Mouse (Mus musculus) ES-E14 (cell line): ENCODE measurements around the gene Limk1. TPM values are rescaled to one million over a fixed set of nuclear protein-coding genes. Genes with fewer than 3 reads are reported as not detected.

Experiments used
- DNase-seq: peaks from one replicate; pipeline ENCODE4 v3.0.0-alpha.2; 2013; ENCODE audit warnings: low read depth, low spot score
- H3K27ac ChIP-seq: 2 replicates; pipeline ENCODE4 v1.5.1; 2012; ENCODE audit warnings: low read depth, mild to moderate bottlenecking, low read length, moderate library complexity, mixed read lengths; ENCODE audit not compliant: poor library complexity, insufficient read depth, severe bottlenecking
- H3K36me3 ChIP-seq: 2 replicates; pipeline ENCODE4 v1.6.1; 2012; ENCODE audit warnings: mild to moderate bottlenecking, low read length, moderate library complexity, mixed read lengths; ENCODE audit not compliant: control insufficient read depth, poor library complexity, insufficient read depth, severe bottlenecking
- H3K4me1 ChIP-seq, 2 experiments: fragments of 150-350 bp in 1 of 2; sonication (generic) in 1 of 2; 2 replicates each; pipeline ENCODE4 v1.6.1; 2012; ENCODE audit warnings: low read length in 2 of 2, mild to moderate bottlenecking in 1 of 2, mixed read lengths in 1 of 2; ENCODE audit not compliant: control insufficient read depth in 2 of 2, insufficient read depth in 2 of 2, poor library complexity in 1 of 2
- H3K4me3 ChIP-seq, 2 experiments: fragments of 150-350 bp in 1 of 2; sonication (generic) in 1 of 2; 2 replicates each; pipeline ENCODE4 v1.5.1; 2012; ENCODE audit warnings: low read length in 2 of 2, low read depth in 1 of 2, mild to moderate bottlenecking in 1 of 2, mixed read lengths in 1 of 2; ENCODE audit not compliant: insufficient read depth in 1 of 2, poor library complexity in 1 of 2, severe bottlenecking in 1 of 2
- H3K9ac ChIP-seq: 2 replicates; pipeline ENCODE4 v1.6.1; 2012; ENCODE audit warnings: low read depth, mild to moderate bottlenecking, low read length, mixed read lengths; ENCODE audit not compliant: poor library complexity, insufficient read depth, severe bottlenecking
- H3K9me3 ChIP-seq: fragments of 150-350 bp; sonication (generic); 2 replicates; pipeline ENCODE4 v1.6.1; 2012; ENCODE audit warnings: low read depth, mild to moderate bottlenecking, low read length; ENCODE audit not compliant: control insufficient read depth, insufficient read depth
- CHD2 ChIP-seq: IDR thresholded peaks from 2 replicates; pipeline ENCODE4 v1.6.1; 2014; ENCODE audit warnings: mild to moderate bottlenecking, low read depth, low read length, inconsistent platforms
- HCFC1 ChIP-seq: IDR thresholded peaks from 2 replicates; pipeline ENCODE4 v1.6.1; 2012; ENCODE audit warnings: low read length, inconsistent platforms, borderline replicate concordance; ENCODE audit not compliant: insufficient read depth
- MAFK ChIP-seq: IDR thresholded peaks from 2 replicates; pipeline ENCODE4 v1.6.1; 2014; ENCODE audit warnings: mild to moderate bottlenecking, low read depth, low read length, inconsistent platforms; ENCODE audit not compliant: insufficient read depth
- ZC3H11A ChIP-seq: IDR thresholded peaks from 2 replicates; pipeline ENCODE4 v1.6.1; 2012; ENCODE audit warnings: low read depth, mild to moderate bottlenecking, inconsistent platforms, low read length, borderline replicate concordance
- ZNF384 ChIP-seq: IDR thresholded peaks from 2 replicates; pipeline ENCODE4 v1.6.1; 2012; ENCODE audit warnings: low read depth, low read length, inconsistent platforms
- in situ Hi-C, 2 experiments: fragments of 600-800 bp; cut with MboI; formaldehyde crosslinking; loops; one replicate each; pipeline ENCODE4 v1.15.1; 2025; ENCODE audit warnings: low sequenced_read_pairs in 2 of 2, inconsistent platforms in 1 of 2; ENCODE audit not compliant: unreplicated experiment in 2 of 2
- total RNA-seq: library from RNA; depleted of rRNA; stranded (reverse); fragments of 300-350 nt; gene quantifications from 2 replicates; pipeline ENCODE4 v1.2.3, GENCODE M21; 2012

Limk1 gene
- total RNA-seq, 1 experiment, result 15.9 TPM

- TF ChIP-seq CHD2 (no peak), MAFK (no peak), ZC3H11A (no peak), ZNF384 (no peak), HCFC1 (no peak)
- H3K4me1 ChIP-seq, result no peaks in the 10 kb centered on the region; a peak in 1 of 4 replicates
- H3K4me3 ChIP-seq, result no peak overlapping the region
- no peak for DNase-seq
- H3K27ac ChIP-seq, result no peak overlapping the region
- no peak overlapping the region for H3K9ac ChIP-seq
- no peaks in the 10 kb centered on the region for H3K9me3 ChIP-seq
- in situ Hi-C loops, result loop anchor here in 1 of 2 experiments (10.0 kb wide), 1 partner anchor 214 kb away; no protein-coding TSS in a partner anchor
- no peaks in the 10 kb centered on the region for H3K36me3 ChIP-seq
Observed at GRCm38 (mm10) chr5:134709275-134709674, 20.9 kb upstream of the Limk1 start.

GRCm38 (mm10) chr5:134704157-134704556, 15.8 kb upstream of the Limk1 start:
- Histone ChIP-seq H3K9ac (no peak overlapping the region), H3K4me1 (no peaks in the 10 kb centered on the region), H3K9me3 (no peaks in the 10 kb centered on the region), H3K27ac (no peak overlapping the region), H3K4me3 (no peak overlapping the region), H3K36me3 (no peaks in the 10 kb centered on the region)
- DNase-seq, result peak; percentile 75
- peak; percentile 83; the same call in 1 of the 2 replicates for TF ChIP-seq ZC3H11A
- TF ChIP-seq HCFC1, result no peak
- no peak for TF ChIP-seq MAFK
- in situ Hi-C loops, result loop anchor here in 1 of 2 experiments (10.0 kb wide), 1 partner anchor 209 kb away; no protein-coding TSS in a partner anchor

- no peak for DNase-seq
- in situ Hi-C loops, result no loop called here
- Histone ChIP-seq H3K36me3 (no peaks in the 10 kb centered on the region), H3K9me3 (no peaks in the 10 kb centered on the region), H3K27ac (no peak overlapping the region), H3K4me1 (peaks cover 0 to 3% of the 10 kb centered on the region in 2 experiments; a peak in 1 of 4 replicates), H3K4me3 (no peak overlapping the region), H3K9ac (no peak overlapping the region)
- TF ChIP-seq MAFK (no peak), ZNF384 (no peak), ZC3H11A (no peak), HCFC1 (no peak), CHD2 (no peak)
Observed at GRCm38 (mm10) chr5:134695539-134695938, 7.1 kb upstream of the Limk1 start.

- no peak overlapping the region for H3K27ac ChIP-seq
- H3K4me1 ChIP-seq, result peaks cover 0 to 3% of the 10 kb centered on the region in 2 experiments; a peak in 1 of 4 replicates
- H3K4me3 ChIP-seq, result no peak overlapping the region
- peak; percentile 71 for DNase-seq
- TF ChIP-seq ZNF384 (no peak), CHD2 (no peak), MAFK (no peak), ZC3H11A (no peak), HCFC1 (no peak)
- no peaks in the 10 kb centered on the region for H3K36me3 ChIP-seq
- no peaks in the 10 kb centered on the region for H3K9me3 ChIP-seq
- no peak overlapping the region for H3K9ac ChIP-seq
- in situ Hi-C loops, result no loop called here
Observed at GRCm38 (mm10) chr5:134695082-134695481, 6.7 kb upstream of the Limk1 start.

GRCm38 (mm10) chr5:134692704-134693103, 4.3 kb upstream of the Limk1 start:
- H3K9ac ChIP-seq, result no peak overlapping the region
- no peak overlapping the region for H3K27ac ChIP-seq
- no peaks in the 10 kb centered on the region for H3K9me3 ChIP-seq
- H3K4me3 ChIP-seq, result no peak overlapping the region
- TF ChIP-seq HCFC1, result no peak
- no peak for TF ChIP-seq ZC3H11A
- no peak for TF ChIP-seq CHD2
- TF ChIP-seq MAFK, result no peak
- no peak for TF ChIP-seq ZNF384
- in situ Hi-C loops, result no loop called here
- no peak for DNase-seq
- peaks cover 0 to 5% of the 10 kb centered on the region in 2 experiments; a peak in 1 of 4 replicates for H3K4me1 ChIP-seq
- no peaks in the 10 kb centered on the region for H3K36me3 ChIP-seq
